Mouse (Mus musculus): Measurements from ENCODE around the gene Nubp1. TPM values are rescaled to one million over a fixed set of nuclear protein-coding genes. Genes with fewer than 3 reads are reported as not detected.

The Nubp1 gene
- total RNA-seq, 2 experiments from 2014 or later, result 13.0 to 13.7 TPM

DNA sequence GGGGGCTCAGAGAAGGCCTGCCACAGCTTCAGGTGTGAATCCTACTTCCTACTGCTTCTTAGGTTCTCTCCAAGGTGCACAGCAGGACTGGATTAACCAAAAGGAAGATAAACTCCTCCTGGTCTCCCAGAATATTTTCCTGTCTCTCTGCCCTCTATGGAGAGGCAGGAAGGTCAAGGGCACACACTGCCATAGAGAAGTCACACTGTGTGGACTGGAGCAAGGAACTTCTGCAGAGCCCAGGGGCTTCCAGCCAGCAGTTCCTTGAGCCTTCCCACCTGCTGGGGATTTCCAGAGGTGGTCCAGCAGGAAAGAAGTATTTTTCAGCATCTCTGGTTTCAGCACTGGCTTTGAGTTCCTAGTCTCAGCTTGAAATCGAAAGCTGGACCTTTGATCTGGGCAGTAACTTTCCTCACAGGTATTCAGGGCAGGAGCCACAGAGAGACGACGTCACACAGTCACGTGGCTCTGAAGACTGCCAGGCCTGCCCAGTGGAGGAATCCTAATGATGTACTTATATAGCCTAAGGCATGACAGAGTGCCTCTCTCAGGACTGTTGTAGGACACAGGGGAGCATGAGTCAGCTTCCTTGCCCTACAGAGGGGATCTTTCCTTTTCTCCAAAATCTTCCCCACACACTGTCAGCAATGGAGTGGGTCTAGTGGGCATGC, 53.4 kb downstream of the Nubp1 start:
- DNase-seq (ENCODE audit: low spot score in 2 of 2), result no peak

DNA sequence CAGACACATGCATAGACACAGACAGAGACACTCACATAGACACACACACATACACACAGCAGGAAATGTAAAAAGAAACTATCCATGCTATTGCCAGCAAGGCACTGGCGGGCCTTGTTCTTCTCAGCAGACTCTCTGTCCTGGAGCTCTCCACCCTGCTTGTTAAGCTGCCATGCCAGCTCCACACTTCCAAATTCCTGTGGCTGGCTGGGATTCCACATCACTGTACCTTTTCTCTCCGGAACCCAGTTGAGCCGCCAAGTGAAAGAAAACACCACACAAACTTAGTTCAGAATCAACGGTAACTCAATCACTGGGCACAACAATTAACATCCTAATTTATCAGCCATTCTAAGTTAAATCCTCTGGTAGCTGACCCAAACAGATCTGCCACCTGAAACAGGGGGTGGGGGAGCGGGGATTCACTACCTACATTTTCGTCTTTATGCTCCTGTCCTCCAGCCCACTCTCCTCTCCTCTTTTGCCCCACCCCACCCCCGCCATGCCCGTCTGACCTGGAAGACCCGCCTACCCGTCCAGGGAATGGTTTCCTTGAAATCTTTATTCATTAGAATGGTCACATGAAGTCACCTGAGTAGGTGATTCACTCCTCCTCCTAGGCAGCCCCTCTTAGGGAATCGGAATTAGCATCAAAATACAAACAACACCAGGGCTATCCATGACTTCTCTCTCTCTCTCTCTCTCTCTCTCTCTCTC, 55.8 kb downstream of the Nubp1 start:
- no peak for DNase-seq (ENCODE audit: low spot score in 2 of 2)

DNA sequence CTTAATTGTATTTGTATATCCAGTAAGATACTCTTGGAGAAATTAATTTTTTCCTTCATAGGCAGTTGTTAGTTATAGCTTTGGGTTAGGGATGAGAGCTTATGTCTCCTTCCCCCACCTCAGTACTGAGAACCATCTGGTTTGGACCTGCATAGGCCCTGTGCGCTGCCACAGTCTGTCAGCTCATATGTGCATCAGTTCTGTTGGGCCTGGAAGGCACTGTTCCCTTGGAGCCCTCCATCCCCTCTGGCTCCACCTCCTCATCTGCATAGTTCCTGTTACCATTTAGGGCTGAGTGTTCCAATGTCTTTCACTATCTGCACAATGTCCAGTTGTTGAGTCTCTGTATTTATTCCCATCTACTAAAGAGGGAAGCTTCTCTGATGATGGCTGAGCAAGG, 56.5 kb downstream of the Nubp1 start:
- DNase-seq (ENCODE audit: low spot score in 2 of 2), result no peak

DNA sequence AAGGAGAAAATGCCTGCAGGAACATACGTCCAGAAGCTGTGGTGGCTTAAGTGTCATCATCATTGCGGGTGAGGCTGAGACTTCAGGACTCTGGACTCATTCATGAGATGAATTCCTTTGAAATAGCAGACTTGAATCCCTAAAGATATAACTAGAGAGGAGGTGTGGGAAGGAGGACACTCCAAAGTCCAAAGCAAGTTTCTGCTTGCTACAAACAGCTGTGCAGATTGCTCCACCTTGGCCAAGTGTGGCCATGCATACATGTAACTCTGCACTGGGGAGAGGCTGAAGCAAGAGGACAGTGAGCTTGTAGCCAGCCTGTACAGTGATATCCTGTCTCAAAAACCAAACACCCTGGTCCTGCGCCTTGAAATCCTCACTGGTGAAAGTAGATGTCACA, 60.2 kb downstream of the Nubp1 start:
- no peak for DNase-seq (ENCODE audit: low spot score in 2 of 2)

Other genes with a start within 250 kb of the Nubp1 start
- gene Rpl39l, start 241.7 kb upstream of the Nubp1 start, total RNA-seq (2021), result under 1 TPM in 1 of 2 experiments, not detected in 1; 0.57 TPM
- under 1 TPM in 1 of 2 experiments, not detected in 1; 0.23 TPM for gene Atf7ip2, start 219.2 kb upstream of the Nubp1 start, total RNA-seq (2021)
- 10 to 100 TPM; 23.4 to 29.0 TPM for gene Emp2, start 98.0 kb upstream of the Nubp1 start, total RNA-seq (2021)
- gene Tekt5, start 16.5 kb upstream of the Nubp1 start, total RNA-seq (2021), result 1 to 10 TPM; 2.0 to 3.3 TPM
- 1 to 10 TPM; 3.4 to 4.1 TPM for gene Tvp23a, start 35.4 kb downstream of the Nubp1 start, total RNA-seq (2021)
- gene Ciita, start 68.1 kb downstream of the Nubp1 start, total RNA-seq (2021), result under 1 TPM; 0.17 to 0.29 TPM
- 10 to 100 TPM; 32.9 to 37.5 TPM for gene Dexi, start 131.1 kb downstream of the Nubp1 start, total RNA-seq (2021)
- gene Clec16a, start 133.4 kb downstream of the Nubp1 start, total RNA-seq (2021), result 10 to 100 TPM; 22.3 to 26.2 TPM